Mouse (Mus musculus) hindbrain, embryonic 12.5 days (tissue): ENCODE results near the gene Plb1. TPM values are rescaled to one million over a fixed set of nuclear protein-coding genes. Genes with fewer than 3 reads are reported as not detected.

Source experiments
- ATAC-seq: fragments of 200-750 bp; cut with Nextera tagmentation; 2 replicates; pipeline ENCODE4 v1.8.0; 2017; ENCODE audit warnings: moderate TSS enrichment; ENCODE audit not compliant: low FRiP score
- H3K27ac ChIP-seq: fragments of 300-500 bp; sonication (generic); 2 replicates; pipeline ENCODE4 v1.5.1; 2016; ENCODE audit warnings: mild to moderate bottlenecking
- H3K27me3 ChIP-seq: fragments of 300-500 bp; sonication (generic); 2 replicates; pipeline ENCODE4 v1.6.1; 2016; ENCODE audit warnings: mild to moderate bottlenecking
- H3K36me3 ChIP-seq: fragments of 300-500 bp; sonication (generic); 2 replicates; pipeline ENCODE4 v1.6.1; 2016; ENCODE audit warnings: mild to moderate bottlenecking
- H3K4me1 ChIP-seq: fragments of 300-500 bp; sonication (generic); 2 replicates; pipeline ENCODE4 v1.6.1; 2016
- H3K4me2 ChIP-seq: fragments of 300-500 bp; sonication (generic); replicated peaks from 2 replicates; pipeline ENCODE4 v1.6.1; 2016; ENCODE audit warnings: mild to moderate bottlenecking
- H3K4me3 ChIP-seq: fragments of 300-500 bp; sonication (generic); 2 replicates; pipeline ENCODE4 v1.5.1; 2016; ENCODE audit warnings: mild to moderate bottlenecking
- H3K9ac ChIP-seq: fragments of 300-500 bp; sonication (generic); 2 replicates; pipeline ENCODE4 v1.6.1; 2016; ENCODE audit warnings: mild to moderate bottlenecking, moderate library complexity
- H3K9me3 ChIP-seq: fragments of 300-500 bp; sonication (generic); replicated peaks from 2 replicates; pipeline ENCODE4 v1.6.1; 2016; ENCODE audit warnings: mild to moderate bottlenecking
- WGBS: fragments of 180-500 bp; shearing (Covaris S2); methylation state at CpG from one replicate; pipeline ENCODE4 v1.1.7; 2016; 5-methylcytosine and 5-hydroxymethylcytosine counted together
- polyA plus RNA-seq: library from polyadenylated mRNA; unstranded; fragments of >200 nt; fragmentation: Nextera tagmentation; extraction: Ambion mirVana; gene quantifications from 2 replicates; pipeline ENCODE4 v1.2.1, GENCODE M21; 2016

Plb1 gene
- polyA plus RNA-seq, 1 experiment from 2014 or later: 0.21 TPM

- no peaks in the 10 kb centered on the region for H3K4me1 ChIP-seq
- H3K9me3 ChIP-seq: no peaks in the 10 kb centered on the region
- H3K9ac ChIP-seq: no peak overlapping the region
- no peak for ATAC-seq
- H3K4me2 ChIP-seq: no peak overlapping the region
- WGBS: 98% methylated on average over 5 of the region's 5 CpGs
- H3K36me3 ChIP-seq: no peaks in the 10 kb centered on the region
- H3K4me3 ChIP-seq: no peak overlapping the region
- H3K27me3 ChIP-seq: no peaks in the 10 kb centered on the region
- no peak overlapping the region for H3K27ac ChIP-seq
Observed at GRCm38 (mm10) chr5:32371239-32371638, 138.7 kb downstream of the Plb1 start.

- Histone ChIP-seq H3K4me3 (no peak overlapping the region), H3K4me2 (no peak overlapping the region), H3K9ac (no peak overlapping the region), H3K4me1 (0 out of 2 replicates have a peak, but pooled peaks cover 2% of the 10 kb centered on the region), H3K27me3 (no peaks in the 10 kb centered on the region), H3K9me3 (no peaks in the 10 kb centered on the region), H3K27ac (no peak overlapping the region), H3K36me3 (no peaks in the 10 kb centered on the region)
- WGBS: 45% methylated on average over 3 of the region's 3 CpGs
- no peak for ATAC-seq
Observed at GRCm38 (mm10) chr5:32378546-32378945, 146.0 kb downstream of the Plb1 start.

- no peak overlapping the region for H3K27ac ChIP-seq
- H3K9ac ChIP-seq: no peak overlapping the region
- H3K4me3 ChIP-seq: no peak overlapping the region
- no peak overlapping the region for H3K4me2 ChIP-seq
- H3K4me1 ChIP-seq: no peaks in the 10 kb centered on the region
- H3K27me3 ChIP-seq: no peaks in the 10 kb centered on the region
- no peaks in the 10 kb centered on the region for H3K36me3 ChIP-seq
- ATAC-seq: no peak
- H3K9me3 ChIP-seq: no peaks in the 10 kb centered on the region
Observed at GRCm38 (mm10) chr5:32388656-32389055, 156.1 kb downstream of the Plb1 start.

- no peaks in the 10 kb centered on the region for H3K4me1 ChIP-seq
- H3K36me3 ChIP-seq: no peaks in the 10 kb centered on the region
- H3K27me3 ChIP-seq: no peaks in the 10 kb centered on the region
- no peak overlapping the region for H3K27ac ChIP-seq
- H3K9me3 ChIP-seq: no peaks in the 10 kb centered on the region
- H3K9ac ChIP-seq: no peak overlapping the region
- H3K4me3 ChIP-seq: no peak overlapping the region
- no peak for ATAC-seq
- H3K4me2 ChIP-seq: no peak overlapping the region
- WGBS: 80% methylated on average over 5 of the region's 5 CpGs
Observed at GRCm38 (mm10) chr5:32390295-32390694, 157.8 kb downstream of the Plb1 start.

GRCm38 (mm10) chr5:32392281-32392680 is 159.8 kb downstream of the Plb1 start:
- Histone ChIP-seq H3K4me1 (no peaks in the 10 kb centered on the region), H3K4me2 (no peak overlapping the region), H3K36me3 (no peaks in the 10 kb centered on the region), H3K27me3 (no peaks in the 10 kb centered on the region), H3K9me3 (no peaks in the 10 kb centered on the region), H3K9ac (no peak overlapping the region), H3K4me3 (no peak overlapping the region), H3K27ac (no peak overlapping the region)
- no peak for ATAC-seq

GRCm38 (mm10) chr5:32394586-32394985 is 162.1 kb downstream of the Plb1 start:
- no peak for ATAC-seq
- Histone ChIP-seq H3K4me1 (no peaks in the 10 kb centered on the region), H3K9me3 (no peaks in the 10 kb centered on the region), H3K9ac (no peak overlapping the region), H3K36me3 (no peaks in the 10 kb centered on the region), H3K27ac (no peak overlapping the region), H3K4me2 (no peak overlapping the region), H3K4me3 (no peak overlapping the region), H3K27me3 (no peaks in the 10 kb centered on the region)
- WGBS: 78% methylated on average over 3 of the region's 3 CpGs

GRCm38 (mm10) chr5:32395101-32395892 is 162.8 kb downstream of the Plb1 start:
- no peaks in the 10 kb centered on the region for H3K36me3 ChIP-seq
- no peak overlapping the region for H3K9ac ChIP-seq
- no peak overlapping the region for H3K4me3 ChIP-seq
- no peak overlapping the region for H3K27ac ChIP-seq
- ATAC-seq: no peak
- H3K27me3 ChIP-seq: no peaks in the 10 kb centered on the region
- 90% methylated on average over 9 of the region's 9 CpGs for WGBS
- H3K9me3 ChIP-seq: no peaks in the 10 kb centered on the region
- no peak overlapping the region for H3K4me2 ChIP-seq
- no peaks in the 10 kb centered on the region for H3K4me1 ChIP-seq

GRCm38 (mm10) chr5:32397719-32398118 is 165.2 kb downstream of the Plb1 start:
- WGBS: 76% methylated on average over 3 of the region's 3 CpGs
- no peaks in the 10 kb centered on the region for H3K4me1 ChIP-seq

GRCm38 (mm10) chr5:32400926-32401325 is 168.4 kb downstream of the Plb1 start:
- Histone ChIP-seq H3K4me1 (peaks cover 2% of the 10 kb centered on the region; the same call in 1 of the 2 replicates), H3K4me3 (no peak overlapping the region), H3K36me3 (no peaks in the 10 kb centered on the region), H3K9ac (no peak overlapping the region), H3K27ac (no peak overlapping the region), H3K9me3 (no peaks in the 10 kb centered on the region), H3K4me2 (no peak overlapping the region), H3K27me3 (no peaks in the 10 kb centered on the region)
- 80% methylated on average over 2 of the region's 2 CpGs for WGBS
- ATAC-seq: no peak

More at GRCm38 (mm10) chr5:32397719-32398118, 165.2 kb downstream of the Plb1 start:
- no peak overlapping the region for H3K27ac ChIP-seq
- no peak overlapping the region for H3K4me3 ChIP-seq
- H3K9me3 ChIP-seq: no peaks in the 10 kb centered on the region
- H3K4me2 ChIP-seq: no peak overlapping the region
- no peaks in the 10 kb centered on the region for H3K36me3 ChIP-seq
- no peak for ATAC-seq
- H3K9ac ChIP-seq: no peak overlapping the region
- no peaks in the 10 kb centered on the region for H3K27me3 ChIP-seq

GRCm38 (mm10) chr5:32403082-32403953 is 170.8 kb downstream of the Plb1 start:
- no peak for ATAC-seq
- Histone ChIP-seq H3K9ac (no peak overlapping the region), H3K27me3 (no peaks in the 10 kb centered on the region), H3K9me3 (no peaks in the 10 kb centered on the region), H3K4me1 (peaks cover 2% of the 10 kb centered on the region; the same call in 1 of the 2 replicates), H3K27ac (no peak overlapping the region), H3K4me3 (no peak overlapping the region), H3K36me3 (no peaks in the 10 kb centered on the region), H3K4me2 (no peak overlapping the region)
- WGBS: 79% methylated on average over 9 of the region's 9 CpGs

GRCm38 (mm10) chr5:32405199-32405855 is 172.8 kb downstream of the Plb1 start:
- H3K27ac ChIP-seq: no peak overlapping the region
- ATAC-seq: no peak
- no peak overlapping the region for H3K4me2 ChIP-seq
- whole genome bisulfite sequencing: 72% methylated on average over 4 of the region's 4 CpGs
- H3K4me3 ChIP-seq: no peak overlapping the region
- H3K9ac ChIP-seq: no peak overlapping the region
- H3K4me1 ChIP-seq: peaks cover 2% of the 10 kb centered on the region; the same call in 1 of the 2 replicates
- H3K9me3 ChIP-seq: no peaks in the 10 kb centered on the region
- H3K27me3 ChIP-seq: no peaks in the 10 kb centered on the region
- no peaks in the 10 kb centered on the region for H3K36me3 ChIP-seq

GRCm38 (mm10) chr5:32408771-32409170 is 176.3 kb downstream of the Plb1 start:
- Histone ChIP-seq H3K4me2 (no peak overlapping the region), H3K9me3 (no peaks in the 10 kb centered on the region), H3K9ac (no peak overlapping the region), H3K36me3 (no peaks in the 10 kb centered on the region), H3K27me3 (no peaks in the 10 kb centered on the region), H3K4me1 (peaks cover 15% of the 10 kb centered on the region; the same call in 1 of the 2 replicates), H3K27ac (no peak overlapping the region), H3K4me3 (no peak overlapping the region)
- 65% methylated on average over 1 of the region's 1 CpGs for WGBS
- no peak for ATAC-seq
